Mouse (Mus musculus) urinary bladder, adult 18-20 months (tissue): ENCODE data around the gene Apobec2.

Experiments
- DNase-seq, 2 experiments: peaks; one replicate each; pipeline ENCODE4 v3.0.0; 2022; ENCODE audit warnings: low spot score in 2 of 2, mixed read lengths in 2 of 2

Gene Apobec2

GRCm38 (mm10) chr17:48409380-48410298 is 23.1 kb downstream of the Apobec2 start, which contains the start of the genes Nfya and Oard1:
Nfya (minus strand) TSS chr17:48409906.
Oard1 (plus strand) TSS chr17:48410014.
- peak; percentile 99 to 100 for DNase-seq

GRCm38 (mm10) chr17:48408526-48409291 is 24.0 kb downstream of the Apobec2 start:
- peak; percentile 50 to 52 for DNase-seq

- DNase-seq, result no peak
Observed at GRCm38 (mm10) chr17:48407910-48408525, 24.7 kb downstream of the Apobec2 start.

- no peak for DNase-seq
Observed at GRCm38 (mm10) chr17:48407154-48407553, 25.6 kb downstream of the Apobec2 start.

GRCm38 (mm10) chr17:48404706-48405105 is 28.0 kb downstream of the Apobec2 start:
- no peak for DNase-seq

GRCm38 (mm10) chr17:48403848-48404247 is 28.9 kb downstream of the Apobec2 start:
- DNase-seq, result no peak

GRCm38 (mm10) chr17:48402751-48403150 is 30.0 kb downstream of the Apobec2 start:
- DNase-seq, result no peak

GRCm38 (mm10) chr17:48401710-48402109 is 31.0 kb downstream of the Apobec2 start:
- DNase-seq, result no peak

- no peak for DNase-seq
Observed at GRCm38 (mm10) chr17:48392616-48393015, 40.1 kb downstream of the Apobec2 start.

- no peak for DNase-seq
Observed at GRCm38 (mm10) chr17:48391446-48391845, 41.3 kb downstream of the Apobec2 start.

GRCm38 (mm10) chr17:48389442-48389841 is 43.3 kb downstream of the Apobec2 start:
- no peak for DNase-seq

GRCm38 (mm10) chr17:48388666-48389065 is 44.1 kb downstream of the Apobec2 start:
- no peak for DNase-seq

GRCm38 (mm10) chr17:48385786-48386461 is 46.8 kb downstream of the Apobec2 start:
- DNase-seq, result no peak

- DNase-seq, result no peak
Observed at GRCm38 (mm10) chr17:48379050-48379449, 53.7 kb downstream of the Apobec2 start.

GRCm38 (mm10) chr17:48376102-48376501 is 56.6 kb downstream of the Apobec2 start:
- DNase-seq, result no peak

GRCm38 (mm10) chr17:48372987-48373386 is 59.7 kb downstream of the Apobec2 start:
- no peak for DNase-seq

GRCm38 (mm10) chr17:48371621-48372020 is 61.1 kb downstream of the Apobec2 start:
- no peak for DNase-seq
